Mouse (Mus musculus): ENCODE data around the gene Camkmt. TPM values are rescaled to one million over a fixed set of nuclear protein-coding genes. Genes with fewer than 3 reads are reported as not detected.
A peak's percentile ranks its signal among the peaks of the same experiment; 100 is the strongest.

Gene Camkmt
- polyA plus RNA-seq, 1 experiment from 2014 or later: 17.8 TPM

- H3K9me3 ChIP-seq (ENCODE audit: control insufficient read depth, low read depth, low read length): no peaks in the 10 kb centered on the region
- WGBS: 65% methylated on average over 7 of the region's 7 CpGs
- no peak for ATAC-seq (ENCODE audit: insufficient number of reproducible peaks, insufficient read depth, low FRiP score, low read depth)
- H3K9ac ChIP-seq (replicated peaks; ENCODE audit: low read depth, low read length): no peak overlapping the region
- no peak overlapping the region for H3K4me3 ChIP-seq (ENCODE audit: low read depth, low read length)
- H3K27me3 ChIP-seq (ENCODE audit: control insufficient read depth, insufficient read depth, low read length): no peaks in the 10 kb centered on the region
- no peaks in the 10 kb centered on the region for H3K4me1 ChIP-seq (ENCODE audit: control insufficient read depth, insufficient read depth, low read length)
- H3K27ac ChIP-seq (ENCODE audit: low read length): no peak overlapping the region
- no peaks in the 10 kb centered on the region for H3K36me3 ChIP-seq (ENCODE audit: control insufficient read depth, insufficient read depth, low read length)
- no peak overlapping the region for H3K4me2 ChIP-seq (replicated peaks; ENCODE audit: low read depth, low read length)
These were observed 72.4 kb downstream of the Camkmt start for GRCm38 (mm10) chr17:85162569-85163271.

DNA sequence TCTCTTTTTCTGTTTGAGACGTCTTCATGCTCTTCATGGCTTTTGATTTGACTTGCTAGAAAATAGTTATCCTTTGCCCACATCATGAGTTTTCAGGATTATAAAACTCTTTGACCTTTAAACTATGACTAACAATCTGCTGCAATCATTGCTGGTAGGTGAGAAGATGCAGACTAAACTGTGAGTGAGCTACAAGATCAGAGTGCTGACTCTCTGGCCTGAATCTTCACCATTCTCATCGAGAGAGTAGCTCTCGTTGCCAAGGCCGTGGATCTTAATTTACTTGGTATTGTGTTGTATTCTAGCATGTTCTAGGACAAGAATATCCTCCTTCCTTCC, 72.9 kb downstream of the Camkmt start:
- Histone ChIP-seq H3K4me3 (ENCODE audit: low read depth, low read length) (no peak overlapping the region), H3K4me1 (ENCODE audit: control insufficient read depth, insufficient read depth, low read length) (no peaks in the 10 kb centered on the region), H3K27ac (ENCODE audit: low read length) (no peak overlapping the region), H3K27me3 (ENCODE audit: control insufficient read depth, insufficient read depth, low read length) (no peaks in the 10 kb centered on the region), H3K36me3 (ENCODE audit: control insufficient read depth, insufficient read depth, low read length) (no peaks in the 10 kb centered on the region), H3K9me3 (ENCODE audit: control insufficient read depth, low read depth, low read length) (no peaks in the 10 kb centered on the region), H3K9ac (replicated peaks; ENCODE audit: low read depth, low read length) (no peak overlapping the region), H3K4me2 (replicated peaks; ENCODE audit: low read depth, low read length) (no peak overlapping the region)
- ATAC-seq (ENCODE audit: insufficient number of reproducible peaks, insufficient read depth, low FRiP score, low read depth): no peak
- WGBS: 77% methylated on average over 4 of the region's 4 CpGs

- Histone ChIP-seq H3K4me3 (ENCODE audit: low read depth, low read length) (no peak overlapping the region), H3K27ac (ENCODE audit: low read length) (no peak overlapping the region), H3K9ac (replicated peaks; ENCODE audit: low read depth, low read length) (no peak overlapping the region), H3K36me3 (ENCODE audit: control insufficient read depth, insufficient read depth, low read length) (no peaks in the 10 kb centered on the region), H3K4me2 (replicated peaks; ENCODE audit: low read depth, low read length) (no peak overlapping the region), H3K27me3 (ENCODE audit: control insufficient read depth, insufficient read depth, low read length) (no peaks in the 10 kb centered on the region), H3K9me3 (ENCODE audit: control insufficient read depth, low read depth, low read length) (no peaks in the 10 kb centered on the region), H3K4me1 (ENCODE audit: control insufficient read depth, insufficient read depth, low read length) (no peaks in the 10 kb centered on the region)
- 96% methylated on average over 2 of the region's 2 CpGs for WGBS
- ATAC-seq (ENCODE audit: insufficient number of reproducible peaks, insufficient read depth, low FRiP score, low read depth): no peak
These were observed 78.4 kb downstream of the Camkmt start for GRCm38 (mm10) chr17:85168761-85169160.

DNA sequence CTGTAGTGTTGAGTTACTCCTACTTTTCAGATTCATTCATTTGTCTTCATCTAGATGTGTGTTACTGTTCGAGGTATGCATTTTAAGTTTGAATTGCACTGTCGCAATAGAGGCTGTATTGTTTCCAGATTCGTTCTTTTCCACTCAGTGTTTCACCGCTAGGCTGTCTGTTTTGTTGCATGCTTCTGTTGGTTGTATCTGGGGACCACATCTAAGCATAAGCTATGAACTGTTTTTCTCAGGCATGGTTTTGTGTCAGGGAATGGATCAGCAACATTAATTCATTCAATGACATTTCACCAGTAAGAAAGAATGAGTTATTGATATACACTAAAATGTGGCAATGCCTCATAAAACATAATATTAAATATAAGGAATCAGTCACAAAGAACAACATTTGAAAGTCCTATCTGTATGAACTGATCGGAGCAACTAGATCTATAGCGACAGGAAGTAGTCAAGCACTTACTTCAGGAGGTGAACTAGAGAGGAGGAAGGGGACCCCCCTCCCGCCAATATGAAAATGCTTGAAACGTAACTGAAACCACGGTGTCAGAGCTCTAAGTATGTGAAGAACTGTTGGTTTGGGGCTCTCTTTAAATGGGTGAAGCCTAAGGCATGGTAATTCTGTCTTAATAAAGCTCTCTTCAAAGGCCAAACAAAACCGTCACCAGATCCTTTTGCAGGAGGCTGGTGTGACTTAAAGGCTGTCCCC, 80.3 kb downstream of the Camkmt start:
- Histone ChIP-seq H3K27ac (ENCODE audit: low read length) (no peak overlapping the region), H3K4me3 (ENCODE audit: low read depth, low read length) (no peak overlapping the region), H3K36me3 (ENCODE audit: control insufficient read depth, insufficient read depth, low read length) (no peaks in the 10 kb centered on the region), H3K4me2 (replicated peaks; ENCODE audit: low read depth, low read length) (no peak overlapping the region), H3K9me3 (ENCODE audit: control insufficient read depth, low read depth, low read length) (no peaks in the 10 kb centered on the region), H3K27me3 (ENCODE audit: control insufficient read depth, insufficient read depth, low read length) (no peaks in the 10 kb centered on the region), H3K4me1 (ENCODE audit: control insufficient read depth, insufficient read depth, low read length) (no peaks in the 10 kb centered on the region), H3K9ac (replicated peaks; ENCODE audit: low read depth, low read length) (no peak overlapping the region)
- no peak for ATAC-seq (ENCODE audit: insufficient number of reproducible peaks, insufficient read depth, low FRiP score, low read depth)
- WGBS: 79% methylated on average over 10 of the region's 10 CpGs

- H3K9me3 ChIP-seq (ENCODE audit: control insufficient read depth, low read depth, low read length): no peaks in the 10 kb centered on the region
- H3K27ac ChIP-seq (ENCODE audit: low read length): no peak overlapping the region
- no peak overlapping the region for H3K4me2 ChIP-seq (replicated peaks; ENCODE audit: low read depth, low read length)
- H3K9ac ChIP-seq (replicated peaks; ENCODE audit: low read depth, low read length): no peak overlapping the region
- no peaks in the 10 kb centered on the region for H3K4me1 ChIP-seq (ENCODE audit: control insufficient read depth, insufficient read depth, low read length)
- H3K36me3 ChIP-seq (ENCODE audit: control insufficient read depth, insufficient read depth, low read length): no peaks in the 10 kb centered on the region
- H3K4me3 ChIP-seq (ENCODE audit: low read depth, low read length): no peak overlapping the region
- no peak for ATAC-seq (ENCODE audit: insufficient number of reproducible peaks, insufficient read depth, low FRiP score, low read depth)
- H3K27me3 ChIP-seq (ENCODE audit: control insufficient read depth, insufficient read depth, low read length): no peaks in the 10 kb centered on the region
- WGBS: 46% methylated on average over 4 of the region's 4 CpGs
These were observed 81.6 kb downstream of the Camkmt start for GRCm38 (mm10) chr17:85171951-85172350.

GRCm38 (mm10) chr17:85177231-85177630, 86.9 kb downstream of the Camkmt start:
- Histone ChIP-seq H3K27ac (ENCODE audit: low read length) (no peak overlapping the region), H3K4me1 (ENCODE audit: control insufficient read depth, insufficient read depth, low read length) (no peaks in the 10 kb centered on the region), H3K27me3 (ENCODE audit: control insufficient read depth, insufficient read depth, low read length) (no peaks in the 10 kb centered on the region), H3K9ac (replicated peaks; ENCODE audit: low read depth, low read length) (no peak overlapping the region), H3K36me3 (ENCODE audit: control insufficient read depth, insufficient read depth, low read length) (no peaks in the 10 kb centered on the region), H3K4me3 (ENCODE audit: low read depth, low read length) (no peak overlapping the region), H3K9me3 (ENCODE audit: control insufficient read depth, low read depth, low read length) (no peaks in the 10 kb centered on the region), H3K4me2 (replicated peaks; ENCODE audit: low read depth, low read length) (no peak overlapping the region)
- 49% methylated on average over 13 of the region's 13 CpGs for WGBS
- no peak for ATAC-seq (ENCODE audit: insufficient number of reproducible peaks, insufficient read depth, low FRiP score, low read depth)

GRCm38 (mm10) chr17:85180471-85181060, 90.2 kb downstream of the Camkmt start:
- no peak overlapping the region for H3K4me2 ChIP-seq (replicated peaks; ENCODE audit: low read depth, low read length)
- no peak for ATAC-seq (ENCODE audit: insufficient number of reproducible peaks, insufficient read depth, low FRiP score, low read depth)
- no peaks in the 10 kb centered on the region for H3K4me1 ChIP-seq (ENCODE audit: control insufficient read depth, insufficient read depth, low read length)
- H3K27ac ChIP-seq (ENCODE audit: low read length): no peak overlapping the region
- WGBS: 44% methylated on average over 14 of the region's 14 CpGs
- no peaks in the 10 kb centered on the region for H3K27me3 ChIP-seq (ENCODE audit: control insufficient read depth, insufficient read depth, low read length)
- H3K4me3 ChIP-seq (ENCODE audit: low read depth, low read length): no peak overlapping the region
- no peaks in the 10 kb centered on the region for H3K36me3 ChIP-seq (ENCODE audit: control insufficient read depth, insufficient read depth, low read length)
- H3K9me3 ChIP-seq (ENCODE audit: control insufficient read depth, low read depth, low read length): no peaks in the 10 kb centered on the region
- H3K9ac ChIP-seq (replicated peaks; ENCODE audit: low read depth, low read length): no peak overlapping the region

- no peaks in the 10 kb centered on the region for H3K27me3 ChIP-seq (ENCODE audit: control insufficient read depth, insufficient read depth, low read length)
- 3% methylated on average over 14 of the region's 14 CpGs for WGBS
- no peaks in the 10 kb centered on the region for H3K4me1 ChIP-seq (ENCODE audit: control insufficient read depth, insufficient read depth, low read length)
- no peak overlapping the region for H3K4me3 ChIP-seq (ENCODE audit: low read depth, low read length)
- H3K9ac ChIP-seq (replicated peaks; ENCODE audit: low read depth, low read length): no peak overlapping the region
- H3K4me2 ChIP-seq (replicated peaks; ENCODE audit: low read depth, low read length): peak overlapping the region; percentile 22
- H3K9me3 ChIP-seq (ENCODE audit: control insufficient read depth, low read depth, low read length): no peaks in the 10 kb centered on the region
- ATAC-seq (ENCODE audit: insufficient number of reproducible peaks, insufficient read depth, low FRiP score, low read depth): peak; percentile 75; the same call in 1 of the 2 replicates
- no peak overlapping the region for H3K27ac ChIP-seq (ENCODE audit: low read length)
- no peaks in the 10 kb centered on the region for H3K36me3 ChIP-seq (ENCODE audit: control insufficient read depth, insufficient read depth, low read length)
These were observed 99.1 kb downstream of the Camkmt start for GRCm38 (mm10) chr17:85189227-85190127.
